33 mouse cellular contexts compared by ENCODE assay signal in genomic region chrX:127871412-127871811, GRCm38 (mm10).
DNase-seq lines count a peak whose midpoint lies in the region; ATAC-seq and TF ChIP-seq lines count a peak whose summit lies in the region.
"Had no signal": no experiment of that assay in that cellular context is flagged by ENCODE, and none has a peak within 500 bp of the region (broad histone marks: within the 10 kb centered on the region; RNA-seq: fewer than 3 reads in every experiment).

No protein-coding gene starts in this region.

- no peak overlapping the region for H3K27ac ChIP-seq in layer of hippocampus, adult 2 months
- H3K27ac ChIP-seq in midbrain, postnatal 0 days (ENCODE audit: low read depth, low read length): no peak overlapping the region
- no peak overlapping the region for H3K27ac ChIP-seq in midbrain, embryonic 16.5 days (ENCODE audit: low read length)
- H3K27ac ChIP-seq in intestine, embryonic 16.5 days (ENCODE audit: low read length): no peak overlapping the region
- H3K27ac ChIP-seq: embryonic facial prominence, embryonic 10.5 days; embryonic facial prominence, embryonic 15.5 days; forebrain, embryonic 13.5 days; gastrocnemius, adult 2 months; heart, adult 2 months; hindbrain, embryonic 15.5 days; limb, embryonic 10.5 days; limb, embryonic 15.5 days; liver, embryonic 13.5 days; neural tube, embryonic 13.5 days had no signal

- no peaks in the 10 kb centered on the region for H3K4me1 ChIP-seq in midbrain, postnatal 0 days (ENCODE audit: insufficient read depth, low read length)
- H3K4me1 ChIP-seq in midbrain, embryonic 16.5 days (ENCODE audit: control insufficient read depth, insufficient read depth, low read length): no peaks in the 10 kb centered on the region
- H3K4me1 ChIP-seq in intestine, embryonic 16.5 days (ENCODE audit: control insufficient read depth, insufficient read depth, low read length): no peaks in the 10 kb centered on the region
- H3K4me1 ChIP-seq: embryonic facial prominence, embryonic 10.5 days; embryonic facial prominence, embryonic 15.5 days; forebrain, embryonic 13.5 days; heart, embryonic 12.5 days; hindbrain, embryonic 15.5 days; limb, embryonic 10.5 days; limb, embryonic 15.5 days; liver, embryonic 13.5 days; neural tube, embryonic 13.5 days had no signal

- peak; percentile 2 for DNase-seq in embryo, embryonic 10.5 days (ENCODE audit: low spot score)
- no peak for DNase-seq in embryo, embryonic 11 days
- DNase-seq in layer of hippocampus, adult 2 months (ENCODE audit: low spot score in 2 of 2): no peak
- DNase-seq in layer of hippocampus, adult 9-10 months (ENCODE audit: low spot score): no peak
- DNase-seq in midbrain, postnatal 0 days (ENCODE audit: low spot score): peak; percentile 3
- DNase-seq: adrenal gland, postnatal 10 days; cerebellum, adult 18-20 months; cerebellum, postnatal 10 days; gastrocnemius, adult 2 months; gastrocnemius, postnatal 36 days; heart, adult 2 months; kidney, adult 2 months; liver, embryonic 13.5 days; lung, adult 18-20 months; lung, postnatal 10 days; retina, postnatal 1 day; right cerebral cortex, postnatal 25 days; spleen, adult 18-20 months; thymus, adult 2 months; thymus, postnatal 36 days had no signal

- H3K9me3 ChIP-seq in midbrain, postnatal 0 days (ENCODE audit: low read length): no peaks in the 10 kb centered on the region
- no peaks in the 10 kb centered on the region for H3K9me3 ChIP-seq in midbrain, embryonic 16.5 days (replicated peaks; ENCODE audit: control insufficient read depth, low read length, poor library complexity, severe bottlenecking)
- H3K9me3 ChIP-seq in intestine, embryonic 16.5 days (ENCODE audit: control insufficient read depth, low read length): no peaks in the 10 kb centered on the region
- H3K9me3 ChIP-seq: embryonic facial prominence, embryonic 10.5 days; embryonic facial prominence, embryonic 15.5 days; forebrain, embryonic 13.5 days; G1E; heart, embryonic 12.5 days; hindbrain, embryonic 15.5 days; limb, embryonic 10.5 days; limb, embryonic 15.5 days; liver, embryonic 13.5 days; neural tube, embryonic 13.5 days had no signal

- WGBS in midbrain, postnatal 0 days: 45% methylated on average over 2 of the region's 2 CpGs
- 69% methylated on average over 2 of the region's 2 CpGs for WGBS in midbrain, embryonic 16.5 days
- WGBS in intestine, embryonic 16.5 days: 55% methylated on average over 2 of the region's 2 CpGs

- H3K36me3 ChIP-seq in midbrain, postnatal 0 days (ENCODE audit: insufficient read depth, low read length): no peaks in the 10 kb centered on the region
- no peaks in the 10 kb centered on the region for H3K36me3 ChIP-seq in midbrain, embryonic 16.5 days (ENCODE audit: control insufficient read depth, insufficient read depth, low read length)
- H3K36me3 ChIP-seq in intestine, embryonic 16.5 days (ENCODE audit: control insufficient read depth, insufficient read depth, low read length): no peaks in the 10 kb centered on the region
- H3K36me3 ChIP-seq: embryonic facial prominence, embryonic 10.5 days; embryonic facial prominence, embryonic 15.5 days; G1E; heart, embryonic 12.5 days; hindbrain, embryonic 15.5 days; limb, embryonic 10.5 days; limb, embryonic 15.5 days; liver, embryonic 13.5 days; neural tube, embryonic 13.5 days had no signal

- TF ChIP-seq CTCF in layer of hippocampus, adult 2 months (conservative IDR thresholded peaks at IDR 0.05): peak; percentile 69
- peak; percentile 66 for TF ChIP-seq CTCF in midbrain, postnatal 0 days (IDR thresholded peaks at IDR 0.05)

- H3K4me2 ChIP-seq in midbrain, postnatal 0 days (ENCODE audit: low read depth, low read length, poor library complexity, severe bottlenecking): no peak overlapping the region
- H3K4me2 ChIP-seq in midbrain, embryonic 16.5 days (ENCODE audit: low read length): no peak overlapping the region
- H3K4me2 ChIP-seq in intestine, embryonic 16.5 days (ENCODE audit: low read depth, low read length): no peak overlapping the region
- H3K4me2 ChIP-seq: embryonic facial prominence, embryonic 15.5 days; forebrain, embryonic 13.5 days; heart, embryonic 12.5 days; hindbrain, embryonic 15.5 days; limb, embryonic 15.5 days; liver, embryonic 13.5 days; neural tube, embryonic 13.5 days had no signal

- no peak overlapping the region for H3K9ac ChIP-seq in midbrain, postnatal 0 days (replicated peaks; ENCODE audit: low read length, poor library complexity, severe bottlenecking)
- H3K9ac ChIP-seq in midbrain, embryonic 16.5 days (ENCODE audit: low read depth, low read length): no peak overlapping the region
- no peak overlapping the region for H3K9ac ChIP-seq in intestine, embryonic 16.5 days (ENCODE audit: low read depth, low read length)
- H3K9ac ChIP-seq: embryonic facial prominence, embryonic 15.5 days; forebrain, embryonic 13.5 days; heart, embryonic 12.5 days; hindbrain, embryonic 15.5 days; limb, embryonic 15.5 days; liver, embryonic 13.5 days; neural tube, embryonic 13.5 days had no signal

- H3K4me3 ChIP-seq in layer of hippocampus, adult 2 months: no peak overlapping the region
- H3K4me3 ChIP-seq in midbrain, postnatal 0 days (ENCODE audit: low read depth, low read length): no peak overlapping the region
- H3K4me3 ChIP-seq in midbrain, embryonic 16.5 days (ENCODE audit: low read depth, low read length): no peak overlapping the region
- H3K4me3 ChIP-seq in intestine, embryonic 16.5 days (ENCODE audit: low read length): no peak overlapping the region
- H3K4me3 ChIP-seq: embryonic facial prominence, embryonic 10.5 days; embryonic facial prominence, embryonic 15.5 days; forebrain, embryonic 13.5 days; gastrocnemius, adult 2 months; heart, adult 2 months; heart, embryonic 12.5 days; hindbrain, embryonic 15.5 days; limb, embryonic 10.5 days; limb, embryonic 15.5 days; liver, embryonic 13.5 days; neural tube, embryonic 13.5 days had no signal

- H3K27me3 ChIP-seq in midbrain, postnatal 0 days (ENCODE audit: insufficient read depth, low read length): no peaks in the 10 kb centered on the region
- H3K27me3 ChIP-seq in midbrain, embryonic 16.5 days (ENCODE audit: control insufficient read depth, insufficient read depth, low read depth, low read length): no peaks in the 10 kb centered on the region
- H3K27me3 ChIP-seq in intestine, embryonic 16.5 days (replicated peaks; ENCODE audit: control insufficient read depth, insufficient read depth, low read length): no peaks in the 10 kb centered on the region
- H3K27me3 ChIP-seq: embryonic facial prominence, embryonic 15.5 days; forebrain, embryonic 13.5 days; heart, embryonic 12.5 days; hindbrain, embryonic 15.5 days; limb, embryonic 15.5 days; liver, embryonic 13.5 days; neural tube, embryonic 13.5 days; Patski had no signal

- no peak for ATAC-seq in midbrain, postnatal 0 days (ENCODE audit: low FRiP score)
- ATAC-seq in midbrain, embryonic 16.5 days: no peak
- no peak for ATAC-seq in intestine, embryonic 16.5 days
- ATAC-seq in granulocyte monocyte progenitor cell, adult 5-6 weeks (replicated peaks; ENCODE audit: poor library complexity, severe bottlenecking): no peak
- ATAC-seq: forebrain, embryonic 13.5 days; Patski had no signal

Comparison
In these comparisons a context has a peak if more than half of its experiments do, and no peak if none do; other contexts are left out.
1. DNase-seq: peak in embryo, embryonic 10.5 days (single experiment) and midbrain, postnatal 0 days (single experiment); none in embryo, embryonic 11 days (single experiment), layer of hippocampus, adult 2 months (0 of 2) and layer of hippocampus, adult 9-10 months (single experiment).